Mouse (Mus musculus): ENCODE measurements around the gene Vmn1r118. TPM values are rescaled to one million over a fixed set of nuclear protein-coding genes. Genes with fewer than 3 reads are reported as not detected.

Gene Vmn1r118
- not detected in 2 replicates for polyA plus RNA-seq (2021; fragmentation: Nextera tagmentation)
- long read RNA-seq, experiment 1 = 0 reads
- long read RNA-seq, experiment 2 = 0 reads

DNA sequence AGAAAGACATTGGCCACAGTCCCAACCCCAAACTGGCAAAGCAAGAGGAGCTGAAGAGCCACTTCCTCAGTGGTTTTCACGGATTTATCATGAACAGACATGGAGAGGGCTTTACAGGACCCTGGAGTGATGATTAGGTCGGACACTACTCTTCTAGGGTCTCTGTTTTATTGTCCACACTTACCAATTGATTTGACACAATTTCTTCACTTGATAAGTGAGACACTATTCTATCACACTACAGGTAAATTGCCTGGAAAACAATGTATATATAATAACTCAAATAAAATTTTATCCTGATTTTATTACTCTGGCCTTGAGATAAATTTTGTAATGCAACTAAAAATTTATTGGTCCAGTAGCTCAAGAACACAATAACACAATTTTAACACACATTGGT lies at the start of gene Vmn1r118:
Gene Vmn1r118 (minus strand): TSS at position 101 of the 400 bp plus-strand sequence.

DNA sequence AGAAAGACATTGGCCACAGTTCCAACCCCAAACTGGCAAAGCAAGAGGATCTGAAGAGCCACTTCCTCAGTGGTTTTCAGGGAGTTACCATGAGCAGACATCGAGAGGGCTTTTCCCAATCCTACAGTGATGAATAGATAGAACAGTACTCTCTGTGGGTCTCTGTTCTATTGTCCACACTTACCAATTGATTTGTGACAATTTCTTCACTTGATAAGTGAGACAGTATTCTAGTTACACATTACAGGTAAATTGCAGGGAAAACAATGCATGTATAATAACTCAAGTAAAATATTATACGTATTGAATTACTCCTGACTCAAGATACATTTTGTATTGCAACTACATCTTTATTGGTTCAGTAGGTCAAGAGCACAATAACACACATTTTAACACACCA lies 28.1 kb downstream of the Vmn1r118 start, which contains the start of gene Vmn1r117:
Gene Vmn1r117 (minus strand): TSS at position 101 of the 400 bp plus-strand sequence.

DNA sequence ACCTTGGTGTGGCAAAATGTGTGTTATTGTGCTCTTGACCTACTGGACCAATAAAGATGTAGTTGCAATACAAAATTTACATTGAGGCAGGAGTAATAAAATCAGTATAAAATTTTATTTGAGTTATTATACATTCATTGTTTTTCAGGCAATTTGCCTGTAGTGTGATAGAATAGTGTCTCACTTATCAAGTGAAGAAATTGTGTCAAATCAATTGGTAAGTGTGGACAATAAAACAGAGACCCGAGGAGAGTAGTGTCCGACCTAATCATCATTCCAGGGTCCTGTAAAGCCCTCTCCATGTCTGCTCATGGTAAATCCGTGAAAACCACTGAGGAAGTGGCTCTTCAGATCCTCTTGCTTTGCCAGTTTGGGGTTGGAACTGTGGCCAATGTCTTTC lies 40.2 kb downstream of the Vmn1r118 start, which contains the start of gene Vmn1r116:
Gene Vmn1r116 (plus strand): TSS at position 301 of the 400 bp plus-strand sequence.

Other genes with a start within 250 kb of the Vmn1r118 start
- not detected in 2 replicates for gene Vmn1r107, start 243.4 kb downstream of the Vmn1r118 start, polyA plus RNA-seq (2021; fragmentation: Nextera tagmentation)
- gene Vmn1r111, start 209.1 kb downstream of the Vmn1r118 start, polyA plus RNA-seq (2021; fragmentation: Nextera tagmentation) = not detected in 2 replicates
- gene Gm10668, start 181.7 kb downstream of the Vmn1r118 start, polyA plus RNA-seq (2021; fragmentation: Nextera tagmentation) = not detected in 2 replicates
- not detected in 2 replicates for gene Vmn1r112, start 141.2 kb downstream of the Vmn1r118 start, polyA plus RNA-seq (2021; fragmentation: Nextera tagmentation)
- not detected in 2 replicates for gene Vmn1r113, start 125.1 kb downstream of the Vmn1r118 start, polyA plus RNA-seq (2021; fragmentation: Nextera tagmentation)
- gene Vmn1r114, start 100.2 kb downstream of the Vmn1r118 start, polyA plus RNA-seq (2021; fragmentation: Nextera tagmentation) = not detected in 2 replicates
- gene Vmn1r115, start 67.4 kb downstream of the Vmn1r118 start, polyA plus RNA-seq (2021; fragmentation: Nextera tagmentation) = not detected in 2 replicates
- gene Vmn1r116, start 40.1 kb downstream of the Vmn1r118 start, polyA plus RNA-seq (2021; fragmentation: Nextera tagmentation) = not detected in 2 replicates
- not detected in 2 replicates for gene Vmn1r117, start 28.2 kb downstream of the Vmn1r118 start, polyA plus RNA-seq (2021; fragmentation: Nextera tagmentation)
- gene Vmn1r119, start 100.1 kb upstream of the Vmn1r118 start, polyA plus RNA-seq (2021; fragmentation: Nextera tagmentation) = not detected in 2 replicates
- not detected in 2 replicates for gene Vmn1r120, start 141.4 kb upstream of the Vmn1r118 start, polyA plus RNA-seq (2021; fragmentation: Nextera tagmentation)
- not detected in 2 replicates for gene Vmn1r121, start 186.2 kb upstream of the Vmn1r118 start, polyA plus RNA-seq (2021; fragmentation: Nextera tagmentation)
- gene Vmn1r122, start 221.8 kb upstream of the Vmn1r118 start, polyA plus RNA-seq (2021; fragmentation: Nextera tagmentation) = not detected in 2 replicates
- gene Vmn1r123, start 249.8 kb upstream of the Vmn1r118 start, polyA plus RNA-seq (2021; fragmentation: Nextera tagmentation) = not detected in 2 replicates

Data from left cerebral cortex, adult 6 months (tissue).